Mouse (Mus musculus): ENCODE data around the gene Wee2. TPM values are rescaled to one million over a fixed set of nuclear protein-coding genes. Genes with fewer than 3 reads are reported as not detected.

The Wee2 gene
- polyA plus RNA-seq, 1 experiment from 2014 or later, result not detected

Other genes with a start within 250 kb of the Wee2 start
- 50.6 and 53.3 TPM in 2 replicates for gene Agk, start 113.9 kb upstream of the Wee2 start, polyA plus RNA-seq (2016; fragmentation: Nextera tagmentation; extraction: Ambion mirVana)
- gene E330009J07Rik, start 3.0 kb upstream of the Wee2 start, polyA plus RNA-seq (2016; fragmentation: Nextera tagmentation; extraction: Ambion mirVana), result 11.2 and 15.1 TPM in 2 replicates
- 221 and 226 TPM in 2 replicates for gene Ssbp1, start 32.3 kb downstream of the Wee2 start, polyA plus RNA-seq (2016; fragmentation: Nextera tagmentation; extraction: Ambion mirVana)
- 0.27 TPM in 1 of 2 replicates, not detected in the other for gene Tas2r137, start 52.1 kb downstream of the Wee2 start, polyA plus RNA-seq (2016; fragmentation: Nextera tagmentation; extraction: Ambion mirVana)
- 0.15 TPM in 1 of 2 replicates, not detected in the other for gene Tas2r108, start 54.4 kb downstream of the Wee2 start, polyA plus RNA-seq (2016; fragmentation: Nextera tagmentation; extraction: Ambion mirVana)
- gene Prss37, start 80.4 kb downstream of the Wee2 start, polyA plus RNA-seq (2016; fragmentation: Nextera tagmentation; extraction: Ambion mirVana), result not detected in 2 replicates
- gene Olfr461, start 116.0 kb downstream of the Wee2 start, polyA plus RNA-seq (2016; fragmentation: Nextera tagmentation; extraction: Ambion mirVana), result 0.09 and 0.16 TPM in 2 replicates
- gene Olfr460, start 130.4 kb downstream of the Wee2 start, polyA plus RNA-seq (2016; fragmentation: Nextera tagmentation; extraction: Ambion mirVana), result not detected in 2 replicates
- gene Clec5a, start 146.7 kb downstream of the Wee2 start, polyA plus RNA-seq (2016; fragmentation: Nextera tagmentation; extraction: Ambion mirVana), result 0.37 and 0.44 TPM in 2 replicates
- gene Tas2r138, start 174.2 kb downstream of the Wee2 start, polyA plus RNA-seq (2016; fragmentation: Nextera tagmentation; extraction: Ambion mirVana), result not detected in 2 replicates
- 0.04 TPM in 1 of 2 replicates, not detected in the other for gene Mgam, start 189.7 kb downstream of the Wee2 start, polyA plus RNA-seq (2016; fragmentation: Nextera tagmentation; extraction: Ambion mirVana)